Mouse (Mus musculus): Measurements from ENCODE around the gene Hnf4a. TPM values are rescaled to one million over a fixed set of nuclear protein-coding genes. Genes with fewer than 3 reads are reported as not detected.

Gene Hnf4a
- polyA plus RNA-seq, 1 experiment from 2014 or later, result 0.18 TPM

Other genes starting within 250 kb of the Hnf4a start
- gene Jph2, start 108.8 kb upstream of the Hnf4a start, polyA plus RNA-seq (2016; fragmentation: Nextera tagmentation; extraction: Ambion mirVana), result 62.5 and 62.7 TPM in 2 replicates
- gene Oser1, start 82.1 kb upstream of the Hnf4a start, polyA plus RNA-seq (2016; fragmentation: Nextera tagmentation; extraction: Ambion mirVana), result 55.3 and 57.2 TPM in 2 replicates
- 0.19 and 0.63 TPM in 2 replicates for gene Gdap1l1, start 68.3 kb upstream of the Hnf4a start, polyA plus RNA-seq (2016; fragmentation: Nextera tagmentation; extraction: Ambion mirVana)
- 14.2 and 15.5 TPM in 2 replicates for gene Fitm2, start 34.2 kb upstream of the Hnf4a start, polyA plus RNA-seq (2016; fragmentation: Nextera tagmentation; extraction: Ambion mirVana)
- gene R3hdml, start 14.5 kb upstream of the Hnf4a start, polyA plus RNA-seq (2016; fragmentation: Nextera tagmentation; extraction: Ambion mirVana), result not detected in 2 replicates
- gene Ttpal, start 95.5 kb downstream of the Hnf4a start, polyA plus RNA-seq (2016; fragmentation: Nextera tagmentation; extraction: Ambion mirVana), result 26.9 and 27.8 TPM in 2 replicates
- 67.7 and 76.7 TPM in 2 replicates for gene Serinc3, start 138.3 kb downstream of the Hnf4a start, polyA plus RNA-seq (2016; fragmentation: Nextera tagmentation; extraction: Ambion mirVana)
- gene Pkig, start 151.6 kb downstream of the Hnf4a start, polyA plus RNA-seq (2016; fragmentation: Nextera tagmentation; extraction: Ambion mirVana), result 233 and 241 TPM in 2 replicates
- 3.6 and 3.7 TPM in 2 replicates for gene Ada, start 243.4 kb downstream of the Hnf4a start, polyA plus RNA-seq (2016; fragmentation: Nextera tagmentation; extraction: Ambion mirVana)